Mouse (Mus musculus): ENCODE measurements at regions not wholly inside any gene's neighbourhood (a gene's known extent, or its start where the extent isn't known, plus 50 kb on each side); places are given as distances from the start of the nearest gene placed in this dataset.
"Not testable (repeated sequence)": the region's sequence is repeated elsewhere in the genome, so short reads cannot be mapped to it uniquely, and the experiment has no call there.

DNA sequence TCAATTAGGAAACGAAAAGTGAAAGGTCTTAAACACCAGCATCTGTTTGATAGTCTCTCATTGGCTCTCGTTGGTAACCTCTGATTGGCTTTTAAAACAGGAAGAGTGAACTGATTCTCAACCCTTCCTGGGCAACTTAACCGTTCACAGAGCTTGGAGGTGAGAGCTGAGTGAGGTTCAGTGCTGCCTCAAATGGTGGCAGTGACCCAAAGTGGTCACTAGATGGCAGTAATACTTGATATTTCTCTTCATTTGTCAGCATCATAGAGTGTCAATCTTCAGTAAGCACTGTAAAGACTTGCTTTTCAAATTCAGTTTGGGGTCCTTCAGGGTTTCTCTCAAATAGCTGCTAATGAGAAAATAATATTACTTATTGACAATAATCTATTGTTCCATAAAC is 321.8 kb upstream of the Gdi2 start:
- peak; percentile 3 for DNase-seq

GRCm38 (mm10) chr13:3221005-3221621 is 316.8 kb upstream of the Gdi2 start:
- DNase-seq = not testable (repeated sequence)

DNA sequence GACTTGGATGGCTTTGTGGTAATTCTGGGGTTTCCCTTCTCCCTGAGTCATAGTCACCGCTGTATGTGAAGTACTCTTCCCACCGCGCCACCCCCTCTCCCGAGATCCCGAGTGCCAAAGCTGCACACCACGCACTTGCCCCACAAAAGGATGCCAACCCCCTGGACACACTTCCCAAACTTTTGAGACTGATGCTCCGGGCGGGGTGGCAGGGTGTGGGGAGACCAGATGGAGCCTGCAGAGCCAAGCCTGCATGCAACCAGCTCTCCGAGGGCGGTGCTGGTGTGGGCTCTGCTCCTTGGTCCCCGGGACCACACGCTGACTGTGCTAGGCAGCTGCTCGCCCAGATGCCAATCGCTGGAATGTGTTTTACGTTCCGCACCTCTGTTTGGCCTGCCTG is 316.2 kb upstream of the Gdi2 start:
- DNase-seq = no peak

- DNase-seq = no peak
Measured at GRCm38 (mm10) chr13:3258379-3258778, 279.5 kb upstream of the Gdi2 start.

DNA sequence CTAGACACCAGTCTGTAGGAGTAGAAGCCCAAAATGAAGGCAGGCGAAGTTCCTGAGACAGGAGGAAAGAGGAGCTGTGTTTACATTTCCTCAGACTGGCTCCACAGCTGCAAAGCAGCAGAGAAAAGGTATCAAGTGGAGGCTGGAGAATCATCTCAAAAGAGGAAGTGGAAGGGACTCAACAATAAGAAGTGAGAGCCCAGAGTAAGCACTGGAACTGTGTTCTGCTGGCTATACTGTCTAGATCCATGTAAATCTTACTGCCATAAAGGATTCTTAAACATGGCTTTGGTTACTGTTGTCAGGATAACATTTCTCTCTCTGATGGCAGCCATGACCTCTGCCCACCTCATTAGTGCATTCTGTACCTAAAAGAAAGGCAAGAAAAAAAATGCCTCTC is 261.7 kb upstream of the Gdi2 start:
- not testable (repeated sequence) for DNase-seq

Data from lung, postnatal 10 days (tissue).